Mouse (Mus musculus) gastrocnemius, postnatal 36 days (tissue): ENCODE results near the gene Psmd13. TPM values are rescaled to one million over a fixed set of nuclear protein-coding genes. Genes with fewer than 3 reads are reported as not detected.

Experiments used
- DNase-seq, 2 experiments: peaks; one replicate each; pipeline ENCODE4 v3.0.0; 2022
- intact Hi-C: fragments of 180-260 bp; cut with DNase I; formaldehyde crosslinking; loops from one replicate; pipeline ENCODE4 v1.15.1; 2025
- total RNA-seq, 2 experiments: library from RNA; stranded (reverse); gene quantifications; 2 replicates each; pipeline ENCODE4 v1.2.3; 2021

Psmd13 gene
- total RNA-seq, 2 experiments from 2014 or later = 78.3 to 78.9 TPM

- DNase-seq = no peak
- intact Hi-C loops = no loop called here
Measured at GRCm38 (mm10) chr7:140938896-140939295, 57.1 kb downstream of the Psmd13 start.

GRCm38 (mm10) chr7:140939669-140940171 is 58.0 kb downstream of the Psmd13 start:
- intact Hi-C loops = no loop called here
- no peak for DNase-seq

DNA sequence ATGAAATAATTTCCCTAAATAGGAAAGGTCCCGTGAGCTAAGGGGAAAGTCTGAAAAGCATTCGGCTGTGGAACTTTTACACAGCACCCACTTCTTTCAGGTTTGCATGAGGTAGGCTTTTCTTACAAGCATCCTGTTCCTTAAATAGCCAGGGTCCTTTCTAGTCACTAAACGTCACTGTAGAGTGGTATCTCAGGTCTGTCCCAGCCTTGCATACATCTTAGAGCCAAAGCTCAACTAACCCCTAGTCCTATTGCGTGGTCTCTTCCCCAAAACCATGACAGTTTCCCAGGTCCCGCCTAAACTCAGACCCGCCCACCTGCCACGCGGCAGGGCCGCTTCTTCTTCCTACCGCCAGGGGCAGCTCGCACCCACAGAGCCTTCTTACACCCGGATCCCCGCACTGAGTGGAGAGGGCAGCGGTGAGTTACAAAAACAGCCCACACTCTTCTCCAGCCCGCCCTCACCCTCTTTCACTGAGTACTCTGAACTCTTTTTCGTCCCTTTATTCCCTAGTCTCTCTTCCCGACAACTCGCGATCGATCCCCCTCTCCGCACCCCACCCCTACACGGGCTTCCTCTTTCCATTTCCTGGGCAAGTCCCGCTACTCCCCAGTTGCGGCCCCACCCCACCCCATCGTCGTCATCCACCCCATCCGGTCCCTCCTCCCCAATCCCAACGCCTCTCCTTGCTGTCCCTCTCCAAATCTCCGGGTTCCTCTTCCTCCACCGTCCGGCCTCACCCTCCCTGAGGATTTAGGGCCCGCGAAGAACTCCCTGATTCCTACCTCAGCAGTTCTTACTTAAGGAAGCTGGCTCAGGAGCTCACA is 59.7 kb downstream of the Psmd13 start, which contains the start of gene Pgghg:
Pgghg (plus strand) TSS at position 170 of the 830 bp plus-strand sequence.
- DNase-seq = peak; percentile 80 to 89
- intact Hi-C loops = no loop called here

DNA sequence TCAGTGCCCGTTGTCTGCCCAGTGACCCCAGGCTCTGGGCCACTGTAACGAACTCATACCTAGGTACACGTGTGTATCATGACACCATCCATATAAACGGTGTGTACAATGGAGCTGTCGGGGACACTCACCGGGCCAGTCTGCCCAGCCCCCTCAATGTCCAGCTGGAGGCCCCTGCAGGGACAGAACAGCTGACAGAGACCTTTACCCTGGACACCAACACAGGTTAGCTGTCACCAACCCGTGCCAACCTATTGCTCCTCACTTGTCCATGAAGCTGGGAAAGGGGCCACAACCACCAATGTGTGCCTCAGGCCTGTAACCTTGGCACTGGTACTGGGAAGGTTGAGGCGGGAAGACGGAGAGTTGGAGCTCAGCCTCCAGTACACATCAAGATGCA is 60.6 kb downstream of the Psmd13 start:
- no peak for DNase-seq
- intact Hi-C loops = no loop called here

GRCm38 (mm10) chr7:140942811-140943210 is 61.0 kb downstream of the Psmd13 start:
- intact Hi-C loops = no loop called here

DNA sequence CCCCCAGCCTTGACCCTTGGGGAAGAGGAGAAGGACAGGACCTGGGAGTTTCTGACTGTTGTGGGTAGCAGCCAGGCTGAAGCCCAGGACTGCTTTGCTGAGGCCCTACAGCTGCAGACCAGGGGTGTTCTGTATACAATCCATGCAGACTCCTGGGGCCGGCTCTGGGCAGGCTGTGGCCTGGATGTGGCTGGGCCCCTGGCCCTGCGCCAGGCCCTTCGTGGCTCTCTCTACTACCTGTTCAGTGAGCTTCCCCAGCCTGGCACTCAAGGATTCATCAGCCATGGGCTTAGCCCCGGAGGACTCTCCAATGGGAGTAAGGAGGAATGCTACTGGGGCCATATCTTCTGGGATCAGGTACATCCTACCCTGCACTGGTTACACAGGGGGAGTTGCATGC is 61.6 kb downstream of the Psmd13 start:
- intact Hi-C loops = no loop called here

More at GRCm38 (mm10) chr7:140942811-140943210, 61.0 kb downstream of the Psmd13 start:
- no peak for DNase-seq

GRCm38 (mm10) chr7:140944236-140944635 is 62.5 kb downstream of the Psmd13 start:
- no peak for DNase-seq
- intact Hi-C loops = no loop called here

More for the DNA sequence above, 61.6 kb downstream of the Psmd13 start:
- no peak for DNase-seq

DNA sequence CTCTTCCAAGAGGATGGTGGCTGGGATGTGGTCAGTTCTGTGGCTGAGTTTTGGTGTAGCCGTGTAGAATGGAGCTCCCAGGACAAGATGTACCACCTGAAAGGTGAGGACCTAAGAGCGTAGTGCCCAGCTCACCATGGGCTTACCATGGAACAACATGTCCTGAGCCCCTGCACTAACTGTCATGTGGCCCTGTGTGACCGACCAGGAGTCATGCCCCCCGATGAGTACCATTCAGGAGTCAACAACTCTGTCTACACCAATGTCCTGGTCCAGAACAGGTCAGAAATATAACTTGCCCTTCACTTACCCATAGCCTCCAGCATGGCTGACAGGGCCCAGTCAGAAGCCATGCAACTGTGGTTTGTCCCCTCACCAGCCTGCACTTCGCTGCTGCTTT is 63.5 kb downstream of the Psmd13 start:
- peak in 1 of 2 experiments; percentile 2 for DNase-seq
- intact Hi-C loops = no loop called here

DNA sequence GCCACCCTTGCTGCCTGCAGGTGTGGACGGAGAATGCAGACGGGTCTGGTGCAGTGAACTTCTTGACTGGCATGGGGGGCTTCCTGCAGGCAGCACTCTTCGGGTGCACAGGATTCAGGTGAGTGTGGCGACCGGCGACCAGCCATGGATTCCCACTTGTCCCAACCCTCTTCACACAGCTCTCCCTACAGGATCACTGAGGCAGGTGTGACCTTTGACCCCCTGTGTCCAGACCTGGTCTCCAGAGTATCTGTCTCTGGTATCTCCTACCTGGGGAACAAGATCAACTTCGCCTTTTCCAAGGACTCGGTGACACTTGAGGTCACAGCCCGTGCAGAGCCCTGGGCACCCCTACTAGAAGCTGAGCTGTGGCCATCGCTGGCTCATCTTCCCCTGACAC is 64.5 kb downstream of the Psmd13 start:
- intact Hi-C loops = no loop called here
- peak in 1 of 2 experiments; percentile 2 for DNase-seq

DNA sequence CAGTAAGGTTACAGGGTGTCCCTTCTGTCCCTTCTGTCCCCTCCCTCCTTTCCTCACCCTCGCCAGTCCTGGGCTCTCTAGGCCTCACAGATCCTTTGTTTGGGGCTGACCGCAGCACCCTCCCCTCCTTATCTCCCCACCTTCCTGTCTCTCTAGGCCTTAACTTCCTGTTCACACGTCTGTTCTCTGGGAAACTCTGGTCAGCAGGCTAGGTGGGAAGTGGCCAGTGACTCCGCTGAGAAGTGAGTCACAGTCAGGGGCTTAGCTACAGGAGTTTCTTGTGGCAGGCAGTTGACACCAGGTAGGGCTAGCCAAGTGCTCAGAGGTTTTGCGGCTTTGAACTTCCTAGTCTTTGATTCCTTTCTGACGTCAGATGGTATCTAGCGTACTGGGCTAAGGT is 65.2 kb downstream of the Psmd13 start:
- DNase-seq = peak in 1 of 2 experiments; percentile 3
- intact Hi-C loops = no loop called here

DNA sequence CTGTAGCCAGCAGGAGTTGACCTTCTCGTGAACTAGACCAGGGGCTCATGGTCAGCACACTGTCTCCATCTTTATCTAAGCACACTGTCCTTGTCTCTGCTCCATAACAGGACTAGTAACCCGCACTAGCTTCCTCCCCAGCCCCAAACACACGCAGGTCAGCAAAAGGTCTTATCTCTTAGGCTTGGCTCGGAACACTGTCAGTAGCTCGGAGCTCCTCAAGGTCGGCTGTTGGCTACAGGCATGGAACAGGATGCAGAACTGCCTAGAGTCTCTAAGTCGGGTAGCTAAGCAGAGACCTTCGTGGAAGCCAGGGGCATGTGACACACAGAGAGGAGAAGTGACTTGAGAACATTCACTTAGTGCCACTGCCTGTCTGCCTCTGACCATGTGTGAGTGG is 66.4 kb downstream of the Psmd13 start:
- peak in 1 of 2 experiments; percentile 2 for DNase-seq
- intact Hi-C loops = no loop called here

Other genes starting within 250 kb of the Psmd13 start
- gene Olfr53, start 235.5 kb upstream of the Psmd13 start, total RNA-seq = not detected
- gene Olfr539, start 222.0 kb upstream of the Psmd13 start, total RNA-seq = not detected
- gene Olfr45, start 200.0 kb upstream of the Psmd13 start, total RNA-seq = not detected
- gene Olfr541, start 184.7 kb upstream of the Psmd13 start, total RNA-seq = not detected
- gene Cyp2e1, start 118.2 kb upstream of the Psmd13 start, total RNA-seq = 10 to 100 TPM; 10.2 to 16.8 TPM
- gene Syce1, start 94.1 kb upstream of the Psmd13 start, total RNA-seq = not detected
- gene Zfp941, start 59.8 kb upstream of the Psmd13 start, total RNA-seq = under 1 TPM in 1 of 2 experiments, not detected in 1; 0.07 TPM
- not detected for gene Urah, start 47.0 kb upstream of the Psmd13 start, total RNA-seq
- gene Scgb1c1, start 36.4 kb upstream of the Psmd13 start, total RNA-seq = not detected
- not detected for gene Odf3, start 34.2 kb upstream of the Psmd13 start, total RNA-seq
- gene Gm45785, start 25.6 kb upstream of the Psmd13 start, total RNA-seq = not detected
- 10 to 100 TPM; 12.6 to 14.9 TPM for gene Ric8a, start 25.0 kb upstream of the Psmd13 start, total RNA-seq
- 1 to 10 TPM; 5.2 to 7.9 TPM for gene Bet1l, start 24.4 kb upstream of the Psmd13 start, total RNA-seq
- gene Sirt3, start 341 bp downstream of the Psmd13 start, total RNA-seq = 10 to 100 TPM; 26.0 to 26.3 TPM
- 1,000 to 10,000 TPM; 1,837 to 1,924 TPM for gene Cox8b, start 18.5 kb downstream of the Psmd13 start, total RNA-seq
- not detected for gene Nlrp6, start 38.9 kb downstream of the Psmd13 start, total RNA-seq
- 1 to 10 TPM; 3.6 to 4.6 TPM for gene Pgghg, start 59.4 kb downstream of the Psmd13 start, total RNA-seq
- gene Ifitm5, start 68.3 kb downstream of the Psmd13 start, total RNA-seq = under 1 TPM in 1 of 2 experiments, not detected in 1; 0.35 TPM
- gene Gm45717, start 74.0 kb downstream of the Psmd13 start, total RNA-seq = not detected
- gene Ifitm2, start 74.0 kb downstream of the Psmd13 start, total RNA-seq = 10 to 100 TPM; 50.9 to 51.8 TPM
- under 1 TPM in 1 of 2 experiments, not detected in 1; 0.77 TPM for gene Ifitm1, start 85.3 kb downstream of the Psmd13 start, total RNA-seq
- gene Ifitm3, start 128.8 kb downstream of the Psmd13 start, total RNA-seq = 10 to 100 TPM; 30.2 to 45.6 TPM
- not detected for gene Ifitm6, start 136.0 kb downstream of the Psmd13 start, total RNA-seq
- not detected for gene Gm17387, start 147.2 kb downstream of the Psmd13 start, total RNA-seq
- gene B4galnt4, start 179.1 kb downstream of the Psmd13 start, total RNA-seq = under 1 TPM; 0.20 to 0.22 TPM
- under 1 TPM in 1 of 2 experiments, not detected in 1; 0.12 TPM for gene Pkp3, start 196.2 kb downstream of the Psmd13 start, total RNA-seq
- 1 to 10 TPM; 1.7 to 2.0 TPM for gene Sigirr, start 218.6 kb downstream of the Psmd13 start, total RNA-seq
- not detected for gene Ano9, start 235.8 kb downstream of the Psmd13 start, total RNA-seq
- gene Ptdss2, start 240.4 kb downstream of the Psmd13 start, total RNA-seq = 10 to 100 TPM; 15.9 to 18.7 TPM